Mouse (Mus musculus): ENCODE results near the gene Tspo2. TPM values are rescaled to one million over a fixed set of nuclear protein-coding genes. Genes with fewer than 3 reads are reported as not detected.
"Not testable (repeated sequence)": the region's sequence is repeated elsewhere in the genome, so short reads cannot be mapped to it uniquely, and the experiment has no call there.

The Tspo2 gene
- not detected for total RNA-seq (2022)

- DNase-seq (ENCODE audit: low spot score in 2 of 2), result no peak
Observed at GRCm38 (mm10) chr17:48451353-48451675, at the start of gene Tspo2. Tspo2 (minus strand) TSS chr17:48451522.

GRCm38 (mm10) chr17:48500846-48501445 lies 49.6 kb upstream of the Tspo2 start:
- no peak for DNase-seq (ENCODE audit: low spot score in 2 of 2)

GRCm38 (mm10) chr17:48497986-48498385 lies 46.7 kb upstream of the Tspo2 start:
- DNase-seq (ENCODE audit: low spot score in 2 of 2), result no peak

- no peak for DNase-seq (ENCODE audit: low spot score in 2 of 2)
Observed at GRCm38 (mm10) chr17:48493986-48494385, 42.7 kb upstream of the Tspo2 start.

GRCm38 (mm10) chr17:48493582-48493981 lies 42.3 kb upstream of the Tspo2 start:
- no peak for DNase-seq (ENCODE audit: low spot score in 2 of 2)

- DNase-seq (ENCODE audit: low spot score in 2 of 2), result no peak
Observed at GRCm38 (mm10) chr17:48492621-48493020, 41.3 kb upstream of the Tspo2 start.

GRCm38 (mm10) chr17:48489466-48489865 lies 38.1 kb upstream of the Tspo2 start:
- no peak for DNase-seq (ENCODE audit: low spot score in 2 of 2)

GRCm38 (mm10) chr17:48484191-48484590 lies 32.9 kb upstream of the Tspo2 start:
- DNase-seq (ENCODE audit: low spot score in 2 of 2), result no peak

GRCm38 (mm10) chr17:48483764-48484163 lies 32.4 kb upstream of the Tspo2 start:
- DNase-seq (ENCODE audit: low spot score in 2 of 2), result no peak

GRCm38 (mm10) chr17:48479952-48480351 lies 28.6 kb upstream of the Tspo2 start:
- no peak for DNase-seq (ENCODE audit: low spot score in 2 of 2)

GRCm38 (mm10) chr17:48475444-48475843 lies 24.1 kb upstream of the Tspo2 start:
- DNase-seq (ENCODE audit: low spot score in 2 of 2), result no peak

GRCm38 (mm10) chr17:48474282-48474681 lies 23.0 kb upstream of the Tspo2 start:
- not testable (repeated sequence) for DNase-seq (ENCODE audit: low spot score in 2 of 2)

GRCm38 (mm10) chr17:48467395-48468231 lies 16.3 kb upstream of the Tspo2 start:
- peak; percentile 62 to 87 for DNase-seq (ENCODE audit: low spot score in 2 of 2)

- DNase-seq (ENCODE audit: low spot score in 2 of 2), result no peak
Observed at GRCm38 (mm10) chr17:48466769-48467394, 15.6 kb upstream of the Tspo2 start.

- DNase-seq (ENCODE audit: low spot score in 2 of 2), result no peak
Observed at GRCm38 (mm10) chr17:48463391-48463790, 12.1 kb upstream of the Tspo2 start.

GRCm38 (mm10) chr17:48462096-48462495 lies 10.8 kb upstream of the Tspo2 start:
- DNase-seq (ENCODE audit: low spot score in 2 of 2), result no peak

- no peak for DNase-seq (ENCODE audit: low spot score in 2 of 2)
Observed at GRCm38 (mm10) chr17:48457971-48458653, 6.8 kb upstream of the Tspo2 start.

- no peak for DNase-seq (ENCODE audit: low spot score in 2 of 2)
Observed at GRCm38 (mm10) chr17:48455955-48456354, 4.6 kb upstream of the Tspo2 start.

GRCm38 (mm10) chr17:48454688-48455087 lies 3.4 kb upstream of the Tspo2 start, which contains the start of gene Unc5cl:
Unc5cl (plus strand) TSS chr17:48454901.
- DNase-seq (ENCODE audit: low spot score in 2 of 2), result no peak

GRCm38 (mm10) chr17:48454190-48454589 lies 2.9 kb upstream of the Tspo2 start:
- DNase-seq (ENCODE audit: low spot score in 2 of 2), result no peak

GRCm38 (mm10) chr17:48453489-48453888 lies 2.2 kb upstream of the Tspo2 start:
- no peak for DNase-seq (ENCODE audit: low spot score in 2 of 2)

All from layer of hippocampus, adult 8-10 months (tissue).